Mouse (Mus musculus) ovary, adult 10 weeks (tissue): ENCODE measurements around the gene Acot3. TPM values are rescaled to one million over a fixed set of nuclear protein-coding genes. Genes with fewer than 3 reads are reported as not detected.

Experiments
- polyA plus RNA-seq: library from polyadenylated mRNA; stranded (reverse); fragments of 350-450 nt; fragmentation: Illumina TruSeq; extraction: RNeasy Lipid Tissue Mini Kit (QIAGEN cat#74804); gene quantifications from one replicate; pipeline ENCODE4 v1.2.3, GENCODE M21; 2014

Gene Acot3
- 0.88 TPM for polyA plus RNA-seq

DNA sequence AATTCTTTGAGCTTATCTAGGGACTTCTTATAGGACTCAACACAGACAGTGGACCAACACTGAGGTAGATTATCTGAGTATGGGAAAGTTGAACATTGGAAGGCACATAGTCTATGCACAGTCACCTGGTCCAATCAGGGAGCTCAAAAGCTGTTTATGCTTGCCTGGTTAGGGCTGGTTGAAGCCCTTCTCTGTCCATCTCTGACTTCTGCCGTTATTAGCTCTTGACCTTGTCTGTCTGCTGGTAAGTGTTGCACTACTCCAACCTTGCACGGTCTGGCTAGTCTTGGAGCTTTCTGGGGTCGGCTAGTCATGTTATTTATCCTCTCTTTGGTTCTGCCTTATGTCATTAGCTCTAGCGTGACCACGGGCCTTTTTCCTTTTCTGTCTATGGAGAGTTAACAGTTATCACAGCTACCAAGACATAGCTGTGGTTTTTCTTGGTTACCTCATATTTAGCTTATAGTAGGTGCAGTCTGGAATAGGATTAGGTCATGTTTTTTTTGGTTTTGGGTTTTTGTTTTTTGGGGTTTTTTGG is at the start of gene Acot3:
TSS of gene Acot3 (plus strand) at position 208 of the 538 bp plus-strand sequence.

DNA sequence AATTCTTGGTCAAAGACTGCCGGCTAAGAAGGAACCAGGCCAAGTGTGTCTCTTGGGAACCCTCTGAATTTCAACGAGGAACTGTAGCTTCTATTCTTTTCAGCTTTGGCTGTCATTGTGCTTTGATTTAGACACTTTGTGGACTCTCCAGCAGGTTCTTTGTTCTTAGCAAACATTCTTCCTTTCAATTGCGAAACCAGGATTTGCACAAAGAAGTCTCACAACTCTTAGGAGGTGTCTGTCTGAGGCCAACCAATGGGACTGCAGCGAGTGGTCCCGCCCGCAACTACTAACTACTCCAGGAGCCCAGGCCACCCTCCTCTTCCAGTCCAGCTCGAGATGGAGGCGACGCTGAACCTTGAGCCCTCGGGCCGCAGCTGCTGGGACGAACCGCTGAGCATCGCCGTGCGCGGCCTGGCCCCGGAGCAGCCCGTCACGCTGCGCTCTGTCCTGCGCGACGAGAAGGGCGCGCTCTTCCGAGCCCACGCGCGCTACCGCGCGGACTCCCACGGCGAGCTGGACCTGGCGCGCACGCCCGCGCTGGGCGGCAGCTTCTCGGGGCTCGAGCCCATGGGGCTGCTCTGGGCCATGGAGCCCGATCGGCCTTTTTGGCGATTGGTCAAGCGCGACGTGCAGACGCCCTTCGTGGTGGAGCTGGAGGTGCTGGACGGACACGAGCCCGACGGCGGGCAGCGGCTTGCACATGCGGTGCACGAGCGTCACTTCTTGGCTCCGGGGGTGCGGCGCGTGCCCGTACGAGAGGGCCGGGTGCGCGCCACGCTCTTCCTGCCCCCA is 42.6 kb upstream of the Acot3 start, which contains the start of gene Acot1:
TSS of gene Acot1 (plus strand) at position 320 of the 795 bp plus-strand sequence.

DNA sequence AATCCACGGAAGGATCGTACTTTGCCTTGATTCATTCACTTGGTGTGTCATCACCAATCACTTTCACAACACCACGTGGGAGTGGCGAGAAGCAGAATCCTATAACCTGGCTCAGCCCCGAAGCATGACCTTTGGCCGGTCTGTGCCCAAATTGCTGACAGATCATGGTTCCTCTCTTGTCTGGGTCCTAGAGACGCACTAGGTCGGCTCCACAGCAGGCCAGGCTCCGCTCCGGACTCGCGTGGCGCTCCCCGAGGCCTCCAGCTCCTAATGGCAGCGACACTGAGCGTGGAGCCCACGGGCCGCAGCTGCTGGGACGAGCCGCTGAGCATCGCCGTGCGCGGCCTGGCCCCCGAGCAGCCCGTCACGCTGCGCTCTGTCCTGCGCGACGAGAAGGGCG is 13.7 kb upstream of the Acot3 start, which contains the start of gene Acot4:
TSS of gene Acot4 (plus strand) at position 139 of the 400 bp plus-strand sequence.

DNA sequence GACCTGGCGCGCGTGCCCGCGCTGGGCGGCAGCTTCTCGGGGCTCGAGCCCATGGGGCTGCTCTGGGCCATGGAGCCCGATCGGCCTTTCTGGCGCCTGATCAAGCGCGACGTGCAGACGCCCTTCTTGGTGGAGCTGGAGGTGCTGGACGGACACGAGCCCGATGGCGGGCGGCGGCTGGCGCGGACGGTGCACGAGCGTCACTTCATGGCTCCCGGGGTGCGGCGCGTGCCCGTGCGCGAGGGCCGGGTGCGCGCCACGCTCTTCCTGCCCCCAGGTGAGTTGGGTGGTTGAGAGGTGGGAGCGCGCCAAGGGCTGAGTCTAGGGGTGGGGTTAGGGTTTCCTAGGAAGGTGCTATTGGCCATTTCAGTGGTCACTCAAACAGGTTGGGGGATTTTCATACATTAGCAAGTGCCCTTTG is 13.2 kb upstream of the Acot3 start, which contains the start of gene Gm49366:
TSS of gene Gm49366 (plus strand) at position 245 of the 421 bp plus-strand sequence.

GRCm38 (mm10) chr12:84068986-84069385 is 17.0 kb downstream of the Acot3 start, which contains the start of gene Acot5:
Acot5 (plus strand) TSS chr12:84069325.

GRCm38 (mm10) chr12:84100604-84101492 is 48.9 kb downstream of the Acot3 start, which contains the start of gene Acot6:
Acot6 (plus strand) TSS chr12:84100654.

Other genes starting within 250 kb of the Acot3 start
- 20.8 TPM for gene Numb, start 130.2 kb upstream of the Acot3 start, polyA plus RNA-seq
- gene Riox1, start 101.5 kb upstream of the Acot3 start, polyA plus RNA-seq: 2.6 TPM
- not detected for gene Heatr4, start 67.3 kb upstream of the Acot3 start, polyA plus RNA-seq
- 5.5 TPM for gene Acot2, start 64.3 kb upstream of the Acot3 start, polyA plus RNA-seq
- 55.7 TPM for gene Acot1, start 42.7 kb upstream of the Acot3 start, polyA plus RNA-seq
- 0.34 TPM for gene Acot4, start 13.8 kb upstream of the Acot3 start, polyA plus RNA-seq
- gene Gm49366, start 13.2 kb upstream of the Acot3 start, polyA plus RNA-seq: not detected
- not detected for gene Acot5, start 17.2 kb downstream of the Acot3 start, polyA plus RNA-seq
- 21.9 TPM for gene Acot6, start 48.5 kb downstream of the Acot3 start, polyA plus RNA-seq
- 53.8 TPM for gene Dnal1, start 62.2 kb downstream of the Acot3 start, polyA plus RNA-seq
- gene Pnma1, start 96.3 kb downstream of the Acot3 start, polyA plus RNA-seq: 0.31 TPM
- gene Elmsan1, start 166.7 kb downstream of the Acot3 start, polyA plus RNA-seq: 11.2 TPM
- 60.1 TPM for gene Ptgr2, start 233.1 kb downstream of the Acot3 start, polyA plus RNA-seq